Comparison of ENCODE assay signal across 15 mouse cellular contexts in the genomic region with DNA sequence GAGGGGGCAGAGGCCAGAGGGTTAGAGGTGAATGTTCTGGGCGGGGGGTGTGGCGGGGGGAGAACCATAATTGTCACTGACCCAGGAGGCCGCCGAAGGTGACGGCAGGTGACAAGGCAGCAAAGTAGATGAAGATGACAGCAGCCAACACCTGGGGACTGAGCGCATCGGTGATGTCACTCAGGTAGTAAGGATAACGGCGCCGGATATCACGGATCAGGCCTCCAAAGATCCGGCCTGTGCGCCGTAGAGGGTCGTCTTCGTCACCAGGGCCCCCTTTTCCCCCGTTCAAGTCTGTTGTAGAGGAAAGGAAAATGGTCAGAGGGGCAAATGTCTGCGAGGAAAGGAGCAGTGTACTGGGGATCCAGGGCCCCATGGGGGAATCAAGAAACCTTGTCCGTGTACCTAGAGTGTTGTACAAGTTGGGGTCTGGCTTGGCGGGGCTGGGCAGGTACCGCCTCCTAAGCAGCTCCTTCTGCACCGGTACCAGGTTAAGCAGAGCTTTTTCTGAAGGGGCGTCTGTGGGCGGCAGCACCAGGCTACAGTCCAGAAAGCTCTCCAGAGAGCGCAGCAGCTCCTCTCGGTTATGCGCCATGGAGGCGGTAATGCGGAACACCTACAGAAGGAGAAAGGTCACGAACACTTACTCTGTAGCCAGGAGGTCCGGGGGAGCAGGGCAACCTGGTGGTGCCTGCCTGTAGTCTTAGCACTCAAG. TPM values are rescaled to one million over a fixed set of nuclear protein-coding genes. Genes with fewer than 3 reads are reported as not detected.
DNase-seq lines count a peak whose midpoint lies in the region; ATAC-seq and TF ChIP-seq lines count a peak whose summit lies in the region.
"Had no signal": no experiment of that assay in that cellular context is flagged by ENCODE, and none has a peak within 500 bp of the region (broad histone marks: within the 10 kb centered on the region; RNA-seq: fewer than 3 reads in every experiment).

No protein-coding gene starts in this region.

- H3K27me3 ChIP-seq in heart, embryonic 13.5 days (replicated peaks): peaks cover 79% of the 10 kb centered on the region
- H3K27me3 ChIP-seq in liver, embryonic 11.5 days (replicated peaks; ENCODE audit: control insufficient read depth, insufficient read depth, low read length): peaks cover 78% of the 10 kb centered on the region
- H3K27me3 ChIP-seq in lung, postnatal 0 days (replicated peaks; ENCODE audit: insufficient read depth, low read length): 0 out of 2 replicates have a peak, but pooled peaks cover 2% of the 10 kb centered on the region
- H3K27me3 ChIP-seq: midbrain, embryonic 13.5 days had no signal

- WGBS in heart, embryonic 13.5 days: 53% methylated on average over 31 of the region's 31 CpGs
- WGBS in liver, embryonic 11.5 days: 59% methylated on average over 31 of the region's 31 CpGs
- WGBS in lung, postnatal 0 days: 56% methylated on average over 30 of the region's 31 CpGs

- TF ChIP-seq EP300 in lung, postnatal 0 days (IDR thresholded peaks at IDR 0.05): no peak

- TF ChIP-seq CTCF in lung, postnatal 0 days (IDR thresholded peaks at IDR 0.05): no peak

- no peak overlapping the region for H3K9ac ChIP-seq in heart, embryonic 13.5 days
- no peak overlapping the region for H3K9ac ChIP-seq in liver, embryonic 11.5 days (ENCODE audit: low read depth, low read length)
- H3K9ac ChIP-seq in lung, postnatal 0 days (replicated peaks; ENCODE audit: low read depth): no peak overlapping the region
- H3K9ac ChIP-seq: lung, embryonic 14.5 days; midbrain, embryonic 13.5 days had no signal

- H3K27ac ChIP-seq in heart, embryonic 13.5 days (replicated peaks): no peak overlapping the region
- H3K27ac ChIP-seq in liver, embryonic 11.5 days (ENCODE audit: low read depth, low read length): no peak overlapping the region
- H3K27ac ChIP-seq in lung, postnatal 0 days (ENCODE audit: low read length): no peak overlapping the region
- H3K27ac ChIP-seq: macrophage; midbrain, embryonic 13.5 days had no signal

- ATAC-seq in heart, embryonic 13.5 days (ENCODE audit: extremely low read depth, insufficient number of reproducible peaks, low FRiP score, low TSS enrichment): no peak
- no peak for ATAC-seq in liver, embryonic 11.5 days (replicated peaks; ENCODE audit: low FRiP score)
- ATAC-seq in lung, postnatal 0 days: no peak
- ATAC-seq: midbrain, embryonic 13.5 days had no signal

- H3K36me3 ChIP-seq in heart, embryonic 13.5 days: no peaks in the 10 kb centered on the region
- peaks cover 11% of the 10 kb centered on the region for H3K36me3 ChIP-seq in liver, embryonic 11.5 days (ENCODE audit: control insufficient read depth, insufficient read depth, low read length)
- no peaks in the 10 kb centered on the region for H3K36me3 ChIP-seq in lung, postnatal 0 days (ENCODE audit: insufficient read depth, low read length)
- H3K36me3 ChIP-seq: midbrain, embryonic 13.5 days had no signal

- peak overlapping the region; percentile 54 for H3K4me2 ChIP-seq in heart, embryonic 13.5 days
- H3K4me2 ChIP-seq in liver, embryonic 11.5 days: peak overlapping the region; percentile 18; the same call in 1 of the 2 replicates
- H3K4me2 ChIP-seq in lung, postnatal 0 days (replicated peaks; ENCODE audit: low read depth, low read length): no peak overlapping the region
- H3K4me2 ChIP-seq: lung, embryonic 14.5 days; midbrain, embryonic 13.5 days had no signal

- H3K4me3 ChIP-seq in heart, embryonic 13.5 days: peak overlapping the region; percentile 30
- no peak overlapping the region for H3K4me3 ChIP-seq in liver, embryonic 11.5 days (ENCODE audit: low read depth, low read length)
- no peak overlapping the region for H3K4me3 ChIP-seq in lung, postnatal 0 days (ENCODE audit: low read depth, low read length)
- H3K4me3 ChIP-seq: midbrain, embryonic 13.5 days had no signal

- DNase-seq in heart, postnatal 4 days: no peak
- DNase-seq in right cerebral cortex, postnatal 25 days: peak; percentile 28
- no peak for DNase-seq in right cerebral cortex, postnatal 10 days (ENCODE audit: low spot score in 2 of 2)
- DNase-seq in liver, embryonic 11.5 days (ENCODE audit: low spot score): no peak
- no peak for DNase-seq in lung, postnatal 0 days (ENCODE audit: low spot score)
- DNase-seq in adrenal gland, adult 8-10 months: no peak
- DNase-seq: adrenal gland, postnatal 14 days; cerebellum, adult 18-20 months; gastrocnemius, postnatal 36 days; lung, embryonic 14.5 days; retina, postnatal 1 day; thymus, postnatal 14 days had no signal

- no peaks in the 10 kb centered on the region for H3K4me1 ChIP-seq in heart, embryonic 13.5 days
- 0 out of 2 replicates have a peak, but pooled peaks cover 2% of the 10 kb centered on the region for H3K4me1 ChIP-seq in liver, embryonic 11.5 days (replicated peaks; ENCODE audit: control insufficient read depth, insufficient read depth, low read length)
- H3K4me1 ChIP-seq in lung, postnatal 0 days (ENCODE audit: insufficient read depth, low read depth, low read length): no peaks in the 10 kb centered on the region
- H3K4me1 ChIP-seq: midbrain, embryonic 13.5 days had no signal

- no peaks in the 10 kb centered on the region for H3K9me3 ChIP-seq in heart, embryonic 13.5 days
- H3K9me3 ChIP-seq in liver, embryonic 11.5 days (ENCODE audit: control insufficient read depth, low read length): no peaks in the 10 kb centered on the region
- no peaks in the 10 kb centered on the region for H3K9me3 ChIP-seq in lung, postnatal 0 days (ENCODE audit: low read length)
- H3K9me3 ChIP-seq: midbrain, embryonic 13.5 days had no signal

RNA-seq across cellular contexts. Expression of gene Slc4a1, which starts 9.2 kb away (rescaled TPM):
- polyA plus RNA-seq in heart, embryonic 13.5 days (2015; fragmentation: Nextera tagmentation; extraction: Ambion mirVana): 47.2 and 59.5 TPM in 2 replicates
- total RNA-seq in heart, postnatal 4 days (2021): 10 to 100 TPM in 1 of 2 experiments, 1 to 10 TPM in 1; 7.2 to 22.1 TPM
- 191 and 229 TPM in 2 replicates for polyA plus RNA-seq in liver, embryonic 11.5 days (2014; fragmentation: Nextera tagmentation; extraction: Ambion mirVana)
- polyA plus RNA-seq in lung, postnatal 0 days (2015; fragmentation: Nextera tagmentation; extraction: Ambion mirVana): 9.7 and 9.8 TPM in 2 replicates
- under 1 TPM; 0.06 to 0.70 (median 0.31) TPM for total RNA-seq in adrenal gland, adult 8-10 months (2022)
- polyA plus RNA-seq: macrophage had no signal

RNA-seq across cellular contexts. Expression of gene Rundc3a, which starts 36.4 kb away (rescaled TPM):
- 1.1 and 1.7 TPM in 2 replicates for polyA plus RNA-seq in heart, embryonic 13.5 days (2015; fragmentation: Nextera tagmentation; extraction: Ambion mirVana)
- total RNA-seq in heart, postnatal 4 days (2021): 1 to 10 TPM in 1 of 2 experiments, under 1 TPM in 1; 0.50 to 1.9 TPM
- 1.8 and 2.6 TPM in 2 replicates for polyA plus RNA-seq in liver, embryonic 11.5 days (2014; fragmentation: Nextera tagmentation; extraction: Ambion mirVana)
- polyA plus RNA-seq in lung, postnatal 0 days (2015; fragmentation: Nextera tagmentation; extraction: Ambion mirVana): 1.7 and 1.9 TPM in 2 replicates
- total RNA-seq in adrenal gland, adult 8-10 months (2022): 10 to 100 TPM; 53.9 to 83.9 (median 77.5) TPM
- total RNA-seq: gastrocnemius, postnatal 36 days had no signal

RNA-seq across cellular contexts. Expression of gene Ubtf, which starts 37.3 kb away (rescaled TPM):
- 51.1 and 53.1 TPM in 2 replicates for polyA plus RNA-seq in heart, embryonic 13.5 days (2015; fragmentation: Nextera tagmentation; extraction: Ambion mirVana)
- total RNA-seq in heart, postnatal 4 days (2021): 10 to 100 TPM; 81.9 to 89.3 TPM
- 104 and 108 TPM in 2 replicates for polyA plus RNA-seq in liver, embryonic 11.5 days (2014; fragmentation: Nextera tagmentation; extraction: Ambion mirVana)
- polyA plus RNA-seq in lung, postnatal 0 days (2015; fragmentation: Nextera tagmentation; extraction: Ambion mirVana): 53.7 and 60.9 TPM in 2 replicates
- total RNA-seq in adrenal gland, adult 8-10 months (2022): 100 to 1,000 TPM in 1 of 4 experiments, 10 to 100 TPM in 3; 87.3 to 115 (median 94.5) TPM

RNA-seq across cellular contexts. Expression of gene Slc25a39, which starts 51.0 kb away (rescaled TPM):
- 287 and 294 TPM in 2 replicates for polyA plus RNA-seq in heart, embryonic 13.5 days (2015; fragmentation: Nextera tagmentation; extraction: Ambion mirVana)
- total RNA-seq in heart, postnatal 4 days (2021): 100 to 1,000 TPM; 161 to 165 TPM
- polyA plus RNA-seq in liver, embryonic 11.5 days (2014; fragmentation: Nextera tagmentation; extraction: Ambion mirVana): 282 and 283 TPM in 2 replicates
- 214 TPM in 2 replicates for polyA plus RNA-seq in lung, postnatal 0 days (2015; fragmentation: Nextera tagmentation; extraction: Ambion mirVana)
- total RNA-seq in adrenal gland, adult 8-10 months (2022): 100 to 1,000 TPM; 343 to 469 (median 379) TPM
